Mouse (Mus musculus) layer of hippocampus, adult 11-12 months (tissue): ENCODE measurements around the gene Lmod1.
"Not testable (repeated sequence)": the region's sequence is repeated elsewhere in the genome, so short reads cannot be mapped to it uniquely, and the experiment has no call there.

ENCODE experiments used
- DNase-seq: peaks from one replicate; pipeline ENCODE4 v3.0.0; 2022; ENCODE audit warnings: low spot score

Lmod1 gene

GRCm38 (mm10) chr1:135362115-135362514 is 37.5 kb downstream of the Lmod1 start:
- no peak for DNase-seq

- no peak for DNase-seq
These were observed 38.8 kb downstream of the Lmod1 start for GRCm38 (mm10) chr1:135363446-135363845.

- no peak for DNase-seq
These were observed 41.8 kb downstream of the Lmod1 start for GRCm38 (mm10) chr1:135366380-135366779.

GRCm38 (mm10) chr1:135367005-135367404 is 42.4 kb downstream of the Lmod1 start:
- DNase-seq: no peak

- DNase-seq: no peak
These were observed 43.0 kb downstream of the Lmod1 start for GRCm38 (mm10) chr1:135367595-135367994.

GRCm38 (mm10) chr1:135368245-135368644 is 43.6 kb downstream of the Lmod1 start:
- DNase-seq: peak; percentile 90

GRCm38 (mm10) chr1:135368982-135369381 is 44.4 kb downstream of the Lmod1 start:
- no peak for DNase-seq

GRCm38 (mm10) chr1:135369415-135369814 is 44.8 kb downstream of the Lmod1 start:
- DNase-seq: no peak

GRCm38 (mm10) chr1:135373171-135373677 is 48.6 kb downstream of the Lmod1 start:
- no peak for DNase-seq

- DNase-seq: no peak
These were observed 49.7 kb downstream of the Lmod1 start for GRCm38 (mm10) chr1:135374175-135374867.

- peak; percentile 82 for DNase-seq
These were observed 50.4 kb downstream of the Lmod1 start, which contains the start of gene Shisa4 for GRCm38 (mm10) chr1:135374868-135375581. Shisa4 (minus strand) TSS chr1:135375237.

- DNase-seq: no peak
These were observed 54.0 kb downstream of the Lmod1 start for GRCm38 (mm10) chr1:135378576-135378975.

- DNase-seq: no peak
These were observed 54.4 kb downstream of the Lmod1 start for GRCm38 (mm10) chr1:135379048-135379447.

- peak; percentile 76 for DNase-seq
These were observed 55.7 kb downstream of the Lmod1 start for GRCm38 (mm10) chr1:135380071-135380991.

GRCm38 (mm10) chr1:135381560-135381959 is 57.0 kb downstream of the Lmod1 start:
- DNase-seq: not testable (repeated sequence)

- no peak for DNase-seq
These were observed 59.6 kb downstream of the Lmod1 start for GRCm38 (mm10) chr1:135384171-135384570.

GRCm38 (mm10) chr1:135385161-135385560 is 60.6 kb downstream of the Lmod1 start:
- no peak for DNase-seq

- no peak for DNase-seq
These were observed 74.9 kb downstream of the Lmod1 start for GRCm38 (mm10) chr1:135399466-135399865.

GRCm38 (mm10) chr1:135401452-135402110 is 77.0 kb downstream of the Lmod1 start:
- no peak for DNase-seq

- no peak for DNase-seq
These were observed 80.7 kb downstream of the Lmod1 start for GRCm38 (mm10) chr1:135405356-135405755.

- DNase-seq: no peak
These were observed 84.4 kb downstream of the Lmod1 start for GRCm38 (mm10) chr1:135408973-135409372.

GRCm38 (mm10) chr1:135410967-135411366 is 86.4 kb downstream of the Lmod1 start:
- DNase-seq: no peak
